Mouse (Mus musculus) thymus, adult 2 months (tissue): ENCODE results near the gene G3bp1.

Source experiments
- CTCF ChIP-seq: fragments of 200-500 bp; IDR thresholded peaks from 2 replicates; pipeline ENCODE4 v1.5.1; 2012; ENCODE audit warnings: mild to moderate bottlenecking, control low read depth, low read length, moderate library complexity, borderline replicate concordance; ENCODE audit not compliant: control insufficient read depth, poor library complexity, insufficient read depth; ENCODE audit errors: extremely low read depth
- POLR2A ChIP-seq: fragments of 200-500 bp; IDR thresholded peaks from 2 replicates; pipeline ENCODE4 v1.6.1; 2012; ENCODE audit warnings: mild to moderate bottlenecking, low read length, control low read depth, moderate library complexity; ENCODE audit not compliant: control insufficient read depth, poor library complexity, insufficient read depth; ENCODE audit errors: extremely low read depth

DNA sequence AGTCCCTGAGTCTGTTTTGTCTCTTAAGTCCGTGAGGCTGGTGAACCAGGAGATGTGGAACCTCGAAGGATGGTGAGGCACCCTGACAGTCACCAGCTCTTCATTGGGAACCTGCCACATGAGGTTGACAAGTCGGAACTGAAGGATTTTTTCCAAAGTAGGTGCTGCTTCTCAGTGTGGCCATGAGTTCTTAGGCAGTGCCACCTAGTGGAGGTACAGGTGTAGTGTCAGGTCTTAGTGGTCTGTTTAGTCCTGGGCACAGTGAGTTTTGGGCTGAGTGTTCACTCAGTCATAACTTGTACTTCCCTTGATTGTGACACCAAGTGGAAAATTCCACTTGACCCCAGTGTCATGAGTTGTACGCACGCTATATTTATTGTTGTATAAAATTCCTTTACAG, 28.4 kb downstream of the G3bp1 start:
- TF ChIP-seq POLR2A, result no peak
- no peak for TF ChIP-seq CTCF
